Mouse (Mus musculus) heart, postnatal 0 days (tissue): ENCODE measurements around the gene Ubr1.

Experiments
- CTCF ChIP-seq: IDR thresholded peaks from 2 replicates; pipeline ENCODE4 v1.5.1; 2016; ENCODE audit warnings: antibody characterized with exemption, control low read depth, low read depth
- EP300 ChIP-seq: IDR thresholded peaks from 2 replicates; pipeline ENCODE4 v1.6.1; 2016; ENCODE audit warnings: antibody characterized with exemption, low read depth

DNA sequence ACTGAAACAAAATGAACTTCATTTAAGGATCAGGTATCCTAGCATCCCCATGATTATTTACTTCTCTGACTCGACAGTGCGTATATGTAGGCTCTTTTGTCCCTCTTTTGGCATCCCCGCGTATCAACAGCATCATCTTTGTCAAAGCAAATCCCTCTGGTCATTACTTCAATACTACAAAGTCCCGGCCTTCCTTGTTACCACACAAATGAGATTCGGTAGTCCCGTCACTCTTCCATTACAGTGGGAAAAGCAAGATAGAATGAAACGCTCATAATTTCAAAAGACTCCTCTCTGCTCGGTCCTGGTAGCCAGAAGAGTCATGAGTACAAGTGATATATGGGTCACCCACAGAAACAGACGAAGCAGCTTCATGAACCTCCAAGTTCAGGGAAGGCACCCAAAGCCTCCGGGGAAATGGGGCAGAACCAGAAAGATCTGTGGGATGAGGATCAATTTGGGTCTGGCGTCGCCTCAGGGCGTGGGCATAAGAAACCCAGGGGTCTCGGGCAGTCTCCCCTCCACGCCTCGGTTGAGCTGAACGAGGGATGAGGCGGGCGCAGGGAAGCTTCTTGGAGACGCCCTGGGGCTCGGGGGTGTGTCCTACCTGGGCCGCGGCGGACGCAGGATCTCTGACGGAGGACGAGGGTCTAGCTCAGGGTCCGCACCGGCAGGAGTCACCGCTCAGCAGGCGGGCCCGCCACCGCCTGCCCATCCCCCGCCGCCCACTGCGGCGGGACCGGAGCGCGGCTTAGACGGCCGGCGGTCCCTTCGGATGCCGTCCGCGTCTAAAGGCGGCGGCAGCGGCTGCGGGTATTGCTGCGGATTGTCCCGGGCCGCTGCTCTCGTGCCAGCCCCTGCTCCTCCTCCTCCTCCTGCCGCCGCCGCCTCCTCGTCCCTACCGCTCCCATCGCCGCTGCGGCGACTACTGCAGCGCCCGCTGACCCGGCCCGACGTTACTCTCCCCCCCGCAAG lies 120.8 kb downstream of the Ubr1 start, which contains the start of gene Cdan1:
- no peak for TF ChIP-seq CTCF
- no peak for TF ChIP-seq EP300
